Mouse (Mus musculus) hematopoietic multipotent progenitor cell, adult 10-12 weeks (in vitro differentiated cells): ENCODE data around the gene Zcchc12. TPM values are rescaled to one million over a fixed set of nuclear protein-coding genes. Genes with fewer than 3 reads are reported as not detected.

ENCODE experiments used
- polyA plus RNA-seq: library from polyadenylated mRNA; stranded (reverse); fragments of >175 nt; gene quantifications from 2 replicates; pipeline ENCODE4 v1.2.3, GENCODE M21; 2012; ENCODE audit warnings: low replicate concordance

Zcchc12 gene
- not detected in 2 replicates for polyA plus RNA-seq

GRCm38 (mm10) chrX:36195736-36196525 lies at the start of gene Zcchc12:
Zcchc12 (plus strand) TSS chrX:36195904.

Other genes starting within 250 kb of the Zcchc12 start
- 1.5 and 2.0 TPM in 2 replicates for gene Il13ra1, start 83.8 kb upstream of the Zcchc12 start, polyA plus RNA-seq
- gene Lonrf3, start 132.4 kb downstream of the Zcchc12 start, polyA plus RNA-seq = 0.42 and 1.3 TPM in 2 replicates
- not detected in 2 replicates for gene Gm6268, start 205.4 kb downstream of the Zcchc12 start, polyA plus RNA-seq